Comparison of ENCODE assay signal across 25 mouse cellular contexts in genomic region chr19:50911646-50912045, GRCm38 (mm10).
DNase-seq lines count a peak whose midpoint lies in the region; ATAC-seq and TF ChIP-seq lines count a peak whose summit lies in the region.
"Had no signal": no experiment of that assay in that cellular context is flagged by ENCODE, and none has a peak within 500 bp of the region (broad histone marks: within the 10 kb centered on the region; RNA-seq: fewer than 3 reads in every experiment).

No protein-coding gene starts in this region.

- no peaks in the 10 kb centered on the region for H3K4me1 ChIP-seq in forebrain, postnatal 0 days (ENCODE audit: insufficient read depth)
- H3K4me1 ChIP-seq in forebrain, embryonic 13.5 days, result no peaks in the 10 kb centered on the region
- H3K4me1 ChIP-seq in midbrain, embryonic 10.5 days, result no peaks in the 10 kb centered on the region
- H3K4me1 ChIP-seq: embryonic facial prominence, embryonic 13.5 days; embryonic facial prominence, embryonic 15.5 days; forebrain, embryonic 10.5 days; forebrain, embryonic 15.5 days had no signal

- no peak overlapping the region for H3K4me2 ChIP-seq in forebrain, postnatal 0 days (ENCODE audit: low read depth)
- H3K4me2 ChIP-seq in forebrain, embryonic 13.5 days, result no peak overlapping the region
- H3K4me2 ChIP-seq: embryonic facial prominence, embryonic 13.5 days; embryonic facial prominence, embryonic 15.5 days; forebrain, embryonic 15.5 days had no signal

- H3K9ac ChIP-seq in forebrain, postnatal 0 days, result no peak overlapping the region
- no peak overlapping the region for H3K9ac ChIP-seq in forebrain, embryonic 13.5 days
- H3K9ac ChIP-seq: embryonic facial prominence, embryonic 13.5 days; embryonic facial prominence, embryonic 15.5 days; forebrain, embryonic 15.5 days had no signal

- no peak overlapping the region for H3K27ac ChIP-seq in forebrain, postnatal 0 days (ENCODE audit: low read depth, low read length)
- H3K27ac ChIP-seq in forebrain, embryonic 13.5 days, result no peak overlapping the region
- H3K27ac ChIP-seq in midbrain, embryonic 10.5 days (replicated peaks), result no peak overlapping the region
- H3K27ac ChIP-seq: embryonic facial prominence, embryonic 13.5 days; embryonic facial prominence, embryonic 15.5 days; forebrain, embryonic 10.5 days; forebrain, embryonic 15.5 days had no signal

- H3K9me3 ChIP-seq in forebrain, postnatal 0 days (ENCODE audit: low read length), result no peaks in the 10 kb centered on the region
- no peaks in the 10 kb centered on the region for H3K9me3 ChIP-seq in forebrain, embryonic 13.5 days (replicated peaks)
- H3K9me3 ChIP-seq in midbrain, embryonic 10.5 days (replicated peaks), result no peaks in the 10 kb centered on the region
- H3K9me3 ChIP-seq: embryonic facial prominence, embryonic 13.5 days; embryonic facial prominence, embryonic 15.5 days; forebrain, embryonic 10.5 days; forebrain, embryonic 15.5 days; G1E had no signal

- H3K4me3 ChIP-seq in forebrain, postnatal 0 days (ENCODE audit: low read depth, low read length), result no peak overlapping the region
- H3K4me3 ChIP-seq in forebrain, embryonic 13.5 days, result no peak overlapping the region
- no peak overlapping the region for H3K4me3 ChIP-seq in midbrain, embryonic 10.5 days
- H3K4me3 ChIP-seq: embryonic facial prominence, embryonic 13.5 days; embryonic facial prominence, embryonic 15.5 days; erythroblast, embryonic 14.5 days; forebrain, embryonic 10.5 days; forebrain, embryonic 15.5 days had no signal

- H3K27me3 ChIP-seq in forebrain, postnatal 0 days (ENCODE audit: insufficient read depth, low read length), result no peaks in the 10 kb centered on the region
- no peaks in the 10 kb centered on the region for H3K27me3 ChIP-seq in forebrain, embryonic 13.5 days
- no peaks in the 10 kb centered on the region for H3K27me3 ChIP-seq in midbrain, embryonic 10.5 days (ENCODE audit: low read depth, poor library complexity, severe bottlenecking)
- H3K27me3 ChIP-seq: CH12.LX; embryonic facial prominence, embryonic 13.5 days; embryonic facial prominence, embryonic 15.5 days; forebrain, embryonic 15.5 days had no signal

- no peak for ATAC-seq in forebrain, postnatal 0 days
- ATAC-seq in forebrain, embryonic 13.5 days, result no peak
- ATAC-seq: CD4-positive, CD25-positive, alpha-beta regulatory T cell, adult 4 months; forebrain, embryonic 15.5 days had no signal

- TF ChIP-seq CTCF in forebrain, postnatal 0 days (IDR thresholded peaks at IDR 0.05; ENCODE audit: low read depth), result no peak

- peak; percentile 20 to 27 for DNase-seq in cerebellum, postnatal 10 days
- no peak for DNase-seq in cerebellum, adult 9-11 months
- DNase-seq in forebrain, postnatal 0 days, result peak; percentile 8
- peak; percentile 58 for DNase-seq in kidney, adult 9 months
- DNase-seq in kidney, postnatal 36 days, result no peak
- DNase-seq in brain, embryonic 18.5 days (ENCODE audit: low read depth, low spot score), result peak; percentile 12
- no peak for DNase-seq in midbrain, embryonic 10.5 days (ENCODE audit: low spot score)
- DNase-seq: adrenal gland, adult 2 months; adrenal gland, postnatal 10 days; adrenal gland, postnatal 25 days; B cell, adult 2 months; cerebellum, adult 11 months; cerebellum, adult 18-20 months; cerebellum, adult 8-10 months; cerebellum, postnatal 36 days; embryo, embryonic 11 days had no signal

- H3K36me3 ChIP-seq in forebrain, postnatal 0 days (ENCODE audit: insufficient read depth), result no peaks in the 10 kb centered on the region
- H3K36me3 ChIP-seq in forebrain, embryonic 13.5 days (ENCODE audit: poor library complexity, severe bottlenecking), result no peaks in the 10 kb centered on the region
- H3K36me3 ChIP-seq in midbrain, embryonic 10.5 days, result no peaks in the 10 kb centered on the region
- H3K36me3 ChIP-seq: embryonic facial prominence, embryonic 13.5 days; embryonic facial prominence, embryonic 15.5 days; forebrain, embryonic 10.5 days; forebrain, embryonic 15.5 days; G1E had no signal

Comparison
In these comparisons a context has a peak if more than half of its experiments do, and no peak if none do; other contexts are left out.
1. DNase-seq: peak in cerebellum, postnatal 10 days (2 of 2), forebrain, postnatal 0 days (single experiment), kidney, adult 9 months (single experiment) and brain, embryonic 18.5 days (single experiment); none in cerebellum, adult 9-11 months (single experiment), kidney, postnatal 36 days (0 of 2) and midbrain, embryonic 10.5 days (single experiment).